Mouse (Mus musculus): ENCODE data around the gene Olfr704. TPM values are rescaled to one million over a fixed set of nuclear protein-coding genes. Genes with fewer than 3 reads are reported as not detected.
A peak's percentile ranks its signal among the peaks of the same experiment; 100 is the strongest.
"Not testable (repeated sequence)": the region's sequence is repeated elsewhere in the genome, so short reads cannot be mapped to it uniquely, and the experiment has no call there.

The Olfr704 gene
- not detected in 2 replicates for total RNA-seq (2017)

DNA sequence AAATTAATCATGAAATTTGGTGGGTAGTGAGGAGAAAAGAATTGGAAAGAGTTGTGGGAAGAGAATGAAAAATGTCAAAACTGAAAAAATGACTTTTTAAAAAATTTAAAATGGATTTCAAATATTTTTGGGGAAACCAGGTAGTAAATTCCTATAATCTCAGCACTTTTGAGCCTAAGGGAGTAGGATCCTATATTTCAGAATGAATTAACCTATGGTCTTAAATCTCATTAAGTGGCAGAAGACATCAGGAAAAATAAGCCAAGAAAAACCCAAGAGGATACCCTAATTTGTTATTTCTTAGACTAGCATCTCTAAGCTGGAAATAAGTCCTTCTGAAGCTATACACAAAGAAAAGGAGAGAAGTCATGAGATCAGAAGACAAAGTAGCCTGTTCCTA lies at the start of gene Olfr704:
Gene Olfr704, plus strand, starts transcription at position 301 of the 400 bp plus-strand sequence.
- ATAC-seq (ENCODE audit: extremely low read depth, insufficient number of reproducible peaks, low FRiP score, poor library complexity, severe bottlenecking) = no peak

DNA sequence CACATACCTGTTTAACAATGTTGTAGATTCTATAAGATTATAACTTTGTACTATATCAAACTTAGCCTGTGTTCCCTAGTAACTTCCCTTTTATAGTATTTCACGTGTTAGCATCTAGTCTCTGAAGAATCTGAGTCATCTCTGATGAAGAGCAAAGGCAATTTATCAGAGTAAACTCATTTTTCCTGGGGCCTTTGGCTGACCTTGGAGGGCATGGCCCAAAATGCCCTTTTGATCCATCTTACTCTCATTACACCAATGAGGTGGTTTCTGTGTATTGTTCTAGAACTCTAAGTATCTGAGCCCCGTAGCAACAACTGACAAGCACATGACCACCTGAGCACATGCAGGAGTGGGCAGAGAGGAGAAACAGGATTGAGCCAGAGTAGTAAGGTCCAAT lies 49.2 kb upstream of the Olfr704 start, which contains the start of gene Olfr701:
Gene Olfr701, plus strand, starts transcription at position 301 of the 400 bp plus-strand sequence.
- ATAC-seq (ENCODE audit: extremely low read depth, insufficient number of reproducible peaks, low FRiP score, poor library complexity, severe bottlenecking) = no peak

DNA sequence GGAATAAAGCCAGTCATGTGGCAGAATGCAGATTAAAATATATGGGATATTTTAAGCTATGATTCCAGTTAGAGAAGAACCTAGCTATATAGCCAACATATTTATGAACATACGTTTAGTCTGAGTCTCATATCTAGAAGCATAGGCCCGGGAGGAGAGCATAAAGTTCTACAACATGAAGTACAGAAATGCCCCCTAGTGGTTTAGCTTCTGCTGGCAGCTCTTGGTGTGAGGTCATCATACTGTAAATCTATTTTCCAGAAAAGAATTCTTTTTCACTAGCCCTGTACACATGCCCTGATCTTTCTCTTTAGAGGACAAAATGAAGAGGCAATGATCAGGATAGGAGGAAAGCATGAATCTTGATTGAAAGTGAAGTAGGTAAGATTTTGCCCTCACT lies 47.2 kb upstream of the Olfr704 start:
- peak; percentile 91 for ATAC-seq (ENCODE audit: extremely low read depth, insufficient number of reproducible peaks, low FRiP score, poor library complexity, severe bottlenecking)

DNA sequence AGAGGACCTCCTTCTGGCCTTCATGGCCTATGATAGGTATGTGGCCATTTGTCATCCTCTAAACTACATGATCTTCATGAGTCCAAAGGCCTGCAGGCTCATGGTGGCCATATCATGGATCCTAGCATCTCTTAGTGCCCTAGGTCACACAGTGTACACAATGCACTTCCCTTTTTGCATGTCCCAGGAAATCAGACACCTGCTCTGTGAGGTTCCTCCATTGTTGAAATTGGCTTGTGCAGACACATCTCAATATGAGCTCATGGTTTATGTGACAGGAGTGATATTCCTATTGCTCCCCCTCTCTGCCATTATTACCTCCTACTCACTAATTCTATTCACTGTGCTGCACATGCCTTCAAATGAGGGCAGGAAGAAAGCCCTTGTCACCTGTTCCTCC lies 44.6 kb upstream of the Olfr704 start:
- no peak for ATAC-seq (ENCODE audit: extremely low read depth, insufficient number of reproducible peaks, low FRiP score, poor library complexity, severe bottlenecking)

DNA sequence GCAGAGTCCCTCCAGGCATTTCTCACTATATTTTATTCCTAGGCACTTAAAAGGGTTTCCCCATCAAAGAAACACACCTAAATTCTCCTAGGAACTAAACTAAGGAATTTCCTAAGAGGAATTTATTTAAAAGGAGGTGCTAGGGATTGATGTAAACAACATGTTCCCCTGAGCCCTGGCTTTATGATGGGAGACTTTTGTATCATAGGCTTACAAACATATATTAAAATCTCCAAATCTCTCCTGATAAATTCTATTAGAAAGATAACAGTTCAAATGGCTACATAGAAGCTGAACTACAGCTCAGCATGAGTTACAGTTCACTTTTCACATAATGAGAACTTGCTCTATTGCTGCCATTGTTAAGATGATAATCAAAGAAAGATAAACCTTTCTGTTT lies 29.2 kb upstream of the Olfr704 start, which contains the start of gene Olfr702:
Gene Olfr702, minus strand, starts transcription at position 101 of the 400 bp plus-strand sequence.
- ATAC-seq (ENCODE audit: extremely low read depth, insufficient number of reproducible peaks, low FRiP score, poor library complexity, severe bottlenecking) = no peak

DNA sequence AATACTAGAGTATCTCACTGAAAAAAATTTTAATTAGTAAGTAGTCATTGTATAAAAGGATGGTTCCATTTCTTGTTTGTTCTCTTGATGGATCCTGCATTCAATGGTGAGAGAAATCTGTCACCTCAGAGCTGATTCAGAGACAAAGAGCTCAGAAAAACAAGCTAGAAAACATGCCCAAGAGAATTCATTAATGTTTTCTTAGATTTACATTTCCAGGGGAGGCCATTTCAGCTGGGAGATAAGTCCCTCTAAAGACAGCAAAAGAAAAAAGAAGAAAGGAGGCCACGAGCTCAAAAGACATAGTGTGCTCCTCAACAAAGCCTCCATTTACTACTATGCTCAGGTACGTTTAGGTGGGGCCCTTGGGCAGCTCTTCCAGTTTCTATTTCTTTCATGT lies 19.9 kb upstream of the Olfr704 start, which contains the start of gene Olfr703:
Gene Olfr703, plus strand, starts transcription at position 301 of the 400 bp plus-strand sequence.
- ATAC-seq (ENCODE audit: extremely low read depth, insufficient number of reproducible peaks, low FRiP score, poor library complexity, severe bottlenecking) = no peak

DNA sequence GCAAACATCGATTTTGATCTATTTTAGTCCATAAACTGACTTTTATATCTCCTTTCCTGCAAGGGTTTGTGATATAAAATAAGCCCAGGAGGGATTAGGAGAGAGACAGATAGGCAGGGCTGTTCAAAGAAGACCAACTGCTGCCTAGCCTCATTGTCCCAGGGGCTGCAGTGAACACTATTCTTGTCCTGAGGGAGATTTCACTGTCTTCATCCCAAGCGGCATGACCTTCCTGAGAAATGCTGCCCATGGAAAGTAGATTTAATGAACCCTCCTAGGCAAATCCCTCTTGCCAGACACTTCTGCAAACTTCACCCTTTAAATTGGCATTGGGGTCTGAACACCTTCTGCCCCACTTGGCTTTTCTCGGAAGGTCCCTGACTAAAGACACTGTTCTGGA lies 13.8 kb downstream of the Olfr704 start, which contains the start of gene Olfr705:
Gene Olfr705, minus strand, starts transcription at position 101 of the 400 bp plus-strand sequence.
- ATAC-seq (ENCODE audit: extremely low read depth, insufficient number of reproducible peaks, low FRiP score, poor library complexity, severe bottlenecking) = no peak

DNA sequence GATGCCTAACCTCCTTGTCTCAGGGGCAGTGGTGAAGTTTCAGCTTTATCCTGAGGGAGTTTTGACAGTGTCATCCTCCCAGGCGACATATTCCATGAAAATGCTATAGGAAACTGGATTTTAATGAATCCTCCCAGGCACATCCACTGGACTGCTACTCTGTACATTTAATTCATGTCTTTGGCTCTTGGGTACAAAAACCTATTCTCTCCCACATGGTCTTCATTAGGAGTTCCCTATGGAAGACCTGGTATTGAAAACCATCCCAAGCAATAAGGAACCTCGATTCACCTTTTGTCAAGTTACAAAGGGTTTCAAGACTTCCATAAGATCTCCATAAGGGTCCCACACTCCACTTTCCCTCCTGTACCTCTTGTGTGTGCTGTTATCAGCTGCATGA lies 25.1 kb downstream of the Olfr704 start, which contains the start of gene Olfr706:
Gene Olfr706, minus strand, starts transcription at position 101 of the 400 bp plus-strand sequence.
- ATAC-seq (ENCODE audit: extremely low read depth, insufficient number of reproducible peaks, low FRiP score, poor library complexity, severe bottlenecking) = no peak

DNA sequence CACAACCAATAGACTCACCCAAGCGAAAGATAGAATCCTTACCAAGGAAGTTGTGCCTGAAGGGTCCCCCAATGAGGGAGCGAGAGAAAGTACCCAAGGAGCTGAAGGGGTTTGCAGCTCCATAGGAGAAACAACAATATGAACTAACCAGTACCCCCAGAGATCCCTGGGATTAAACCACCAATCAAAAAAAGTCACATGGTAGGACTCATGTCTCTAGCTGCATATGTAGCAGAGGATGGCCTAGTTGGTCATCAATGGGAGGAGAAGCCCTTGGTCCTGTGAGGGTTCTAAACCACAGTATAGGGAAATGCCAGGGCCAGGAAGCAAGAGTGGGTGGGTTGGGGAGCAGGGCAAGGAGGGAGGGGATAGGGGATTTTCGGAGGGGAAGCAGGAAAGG lies 38.2 kb downstream of the Olfr704 start, which contains the start of gene Olfr707:
Gene Olfr707, minus strand, starts transcription at position 101 of the 400 bp plus-strand sequence.
- ATAC-seq (ENCODE audit: extremely low read depth, insufficient number of reproducible peaks, low FRiP score, poor library complexity, severe bottlenecking) = not testable (repeated sequence)

DNA sequence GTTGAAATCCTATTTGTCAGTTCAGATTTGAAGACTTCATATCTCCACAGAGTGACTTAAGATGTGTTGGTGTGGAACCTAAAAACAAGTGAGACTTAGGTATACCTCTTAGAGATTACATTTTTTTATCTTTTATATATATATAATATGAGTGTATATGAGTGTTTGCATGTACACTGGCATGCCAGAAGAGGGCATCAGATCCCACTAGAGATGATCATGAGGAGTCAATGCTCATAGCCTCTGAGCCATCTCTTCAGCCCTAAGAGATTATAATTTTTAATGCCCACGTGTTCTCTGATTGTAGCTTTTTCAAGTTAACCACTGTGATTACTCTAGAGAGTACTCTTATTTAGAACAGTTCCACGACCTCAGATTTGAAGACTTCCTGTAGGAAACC lies 44.7 kb downstream of the Olfr704 start, which contains the start of gene Olfr1532-ps1:
Gene Olfr1532-ps1, plus strand, starts transcription at position 326 of the 400 bp plus-strand sequence.
- ATAC-seq (ENCODE audit: extremely low read depth, insufficient number of reproducible peaks, low FRiP score, poor library complexity, severe bottlenecking) = no peak

Other genes with a start within 250 kb of the Olfr704 start
- not detected in 2 replicates for gene Olfr693, start 182.6 kb upstream of the Olfr704 start, total RNA-seq (2017)
- gene Olfr694, start 171.4 kb upstream of the Olfr704 start, total RNA-seq (2017) = 0.12 TPM in 1 of 2 replicates, not detected in the other
- gene Olfr695, start 146.8 kb upstream of the Olfr704 start, total RNA-seq (2017) = not detected in 2 replicates
- not detected in 2 replicates for gene Olfr697, start 120.7 kb upstream of the Olfr704 start, total RNA-seq (2017)
- gene Olfr698, start 107.8 kb upstream of the Olfr704 start, total RNA-seq (2017) = not detected in 2 replicates
- 0.12 TPM in 1 of 2 replicates, not detected in the other for gene Olfr699, start 70.0 kb upstream of the Olfr704 start, total RNA-seq (2017)
- not detected in 2 replicates for gene Olfr700, start 54.4 kb upstream of the Olfr704 start, total RNA-seq (2017)
- gene Olfr701, start 49.1 kb upstream of the Olfr704 start, total RNA-seq (2017) = not detected in 2 replicates
- gene Olfr702, start 29.3 kb upstream of the Olfr704 start, total RNA-seq (2017) = not detected in 2 replicates
- not detected in 2 replicates for gene Olfr703, start 19.8 kb upstream of the Olfr704 start, total RNA-seq (2017)
- gene Olfr705, start 13.7 kb downstream of the Olfr704 start, total RNA-seq (2017) = not detected in 2 replicates
- not detected in 2 replicates for gene Olfr706, start 25.0 kb downstream of the Olfr704 start, total RNA-seq (2017)
- gene Olfr707, start 38.1 kb downstream of the Olfr704 start, total RNA-seq (2017) = not detected in 2 replicates
- not detected in 2 replicates for gene Olfr1532-ps1, start 44.8 kb downstream of the Olfr704 start, total RNA-seq (2017)
- gene Olfr709-ps1, start 69.0 kb downstream of the Olfr704 start, total RNA-seq (2017) = not detected in 2 replicates
- not detected in 2 replicates for gene Olfr710, start 85.1 kb downstream of the Olfr704 start, total RNA-seq (2017)
- under 0.01 and 0.12 TPM in 2 replicates for gene Olfr6, start 100.8 kb downstream of the Olfr704 start, total RNA-seq (2017)
- 0.23 TPM in 1 of 2 replicates, not detected in the other for gene Olfr711, start 112.3 kb downstream of the Olfr704 start, total RNA-seq (2017)
- gene Olfr2, start 142.9 kb downstream of the Olfr704 start, total RNA-seq (2017) = not detected in 2 replicates
- gene Olfr713, start 168.0 kb downstream of the Olfr704 start, total RNA-seq (2017) = 0.23 TPM in 1 of 2 replicates, not detected in the other
- 0.12 TPM in 1 of 2 replicates, not detected in the other for gene Olfr714, start 207.8 kb downstream of the Olfr704 start, total RNA-seq (2017)
- gene Olfr17, start 230.0 kb downstream of the Olfr704 start, total RNA-seq (2017) = not detected in 2 replicates
- gene Olfr715b, start 247.2 kb downstream of the Olfr704 start, total RNA-seq (2017) = not detected in 2 replicates

Data from neutrophil, adult 5-6 weeks (primary cell).